Comparison of ENCODE assay signal across 11 mouse cellular contexts in the genomic region with DNA sequence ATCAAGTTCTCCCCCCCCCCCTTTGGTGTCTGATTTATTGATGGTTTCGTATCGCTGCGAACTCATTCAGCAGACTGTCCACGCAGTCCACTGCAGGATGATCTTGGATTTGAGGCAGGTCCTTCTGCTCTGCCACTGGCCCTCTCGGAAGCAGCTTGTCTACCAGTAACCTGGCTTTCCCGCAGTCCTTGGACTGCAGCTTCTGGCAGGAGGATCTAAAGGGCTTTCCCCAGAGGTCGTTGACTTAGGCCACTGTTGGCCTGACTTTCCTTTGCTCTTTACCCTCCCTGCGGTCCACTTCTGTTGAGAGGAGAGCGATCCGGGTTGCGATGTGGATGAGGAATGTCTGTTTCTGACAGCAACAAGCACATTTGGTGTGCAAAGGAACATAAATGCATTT. TPM values are rescaled to one million over a fixed set of nuclear protein-coding genes. Genes with fewer than 3 reads are reported as not detected.
DNase-seq lines count a peak whose midpoint lies in the region; ATAC-seq lines count a peak whose summit lies in the region.
"Had no signal": no experiment of that assay in that cellular context is flagged by ENCODE, and none has a peak within 500 bp of the region (broad histone marks: within the 10 kb centered on the region; RNA-seq: fewer than 3 reads in every experiment).

No protein-coding gene starts in this region.

- WGBS in liver, embryonic 11.5 days = 57% methylated on average over 11 of the region's 11 CpGs

- ATAC-seq in liver, embryonic 11.5 days (replicated peaks; ENCODE audit: low FRiP score) = no peak
- ATAC-seq: forebrain, postnatal 0 days had no signal

- intact Hi-C loops in gastrocnemius, postnatal 36 days (cut with DNase I) = no loop called here

- H3K4me1 ChIP-seq in liver, embryonic 11.5 days (replicated peaks; ENCODE audit: control insufficient read depth, insufficient read depth, low read length) = no peaks in the 10 kb centered on the region
- H3K4me1 ChIP-seq: stomach, embryonic 15.5 days had no signal

- H3K4me2 ChIP-seq in liver, embryonic 11.5 days = peak overlapping the region; percentile 14; the same call in 1 of the 2 replicates
- H3K4me2 ChIP-seq: stomach, embryonic 15.5 days had no signal

- no peaks in the 10 kb centered on the region for H3K9me3 ChIP-seq in liver, embryonic 11.5 days (ENCODE audit: control insufficient read depth, low read length)
- H3K9me3 ChIP-seq: stomach, embryonic 15.5 days had no signal

- H3K36me3 ChIP-seq in liver, embryonic 11.5 days (ENCODE audit: control insufficient read depth, insufficient read depth, low read length) = no peaks in the 10 kb centered on the region
- H3K36me3 ChIP-seq: stomach, embryonic 15.5 days had no signal

- no peaks in the 10 kb centered on the region for H3K27me3 ChIP-seq in liver, embryonic 11.5 days (replicated peaks; ENCODE audit: control insufficient read depth, insufficient read depth, low read length)
- H3K27me3 ChIP-seq: stomach, embryonic 15.5 days had no signal

- peak overlapping the region; percentile 55; the same call in 1 of the 2 replicates for H3K27ac ChIP-seq in liver, embryonic 11.5 days (ENCODE audit: low read depth, low read length)
- H3K27ac ChIP-seq: stomach, embryonic 15.5 days had no signal

- H3K9ac ChIP-seq in liver, embryonic 11.5 days (ENCODE audit: low read depth, low read length) = 0 out of 2 replicates have a peak overlapping the region, but pooled peaks have one; percentile 8
- H3K9ac ChIP-seq: forebrain, postnatal 0 days; stomach, embryonic 15.5 days had no signal

- DNase-seq in adrenal gland, postnatal 10 days = peak; percentile 48
- no peak for DNase-seq in adrenal gland, adult (ENCODE audit: inconsistent age in 2 of 2, low spot score in 1 of 2)
- DNase-seq in brain, adult 2 months (ENCODE audit: low read depth, low spot score) = peak; percentile 69
- peak; percentile 68 to 79 for DNase-seq in kidney, adult 8-10 months
- no peak for DNase-seq in liver, embryonic 11.5 days (ENCODE audit: low spot score)
- DNase-seq in left cerebral cortex, adult 18-20 months (ENCODE audit: low spot score in 2 of 2) = no peak
- DNase-seq in gastrocnemius, postnatal 36 days = no peak
- no peak for DNase-seq in spleen, adult 12 weeks (ENCODE audit: low spot score)
- DNase-seq: forebrain, postnatal 0 days; right cerebral cortex, adult 18-20 months had no signal

- H3K4me3 ChIP-seq in liver, embryonic 11.5 days (ENCODE audit: low read depth, low read length) = no peak overlapping the region
- H3K4me3 ChIP-seq: stomach, embryonic 15.5 days had no signal

RNA-seq across cellular contexts. Expression of a gene that starts 31.8 kb away (rescaled TPM):
- 1 to 10 TPM; 8.0 to 9.6 TPM for total RNA-seq in adrenal gland, postnatal 10 days (2021)
- polyA plus RNA-seq in liver, embryonic 11.5 days (2014; fragmentation: Nextera tagmentation; extraction: Ambion mirVana) = 87.7 and 98.8 TPM in 2 replicates
- 10 to 100 TPM; 15.1 to 18.7 TPM for total RNA-seq in left cerebral cortex, adult 18-20 months (2021)
- 1 to 10 TPM; 1.1 to 1.9 TPM for total RNA-seq in gastrocnemius, postnatal 36 days (2021)

Comparison
In these comparisons a context has a peak if more than half of its experiments do, and no peak if none do; other contexts are left out.
1. DNase-seq: peak in adrenal gland, postnatal 10 days (single experiment), brain, adult 2 months (single experiment) and kidney, adult 8-10 months (2 of 2); none in adrenal gland, adult (0 of 2), liver, embryonic 11.5 days (single experiment), left cerebral cortex, adult 18-20 months (0 of 2), gastrocnemius, postnatal 36 days (0 of 2) and spleen, adult 12 weeks (single experiment).